Mouse (Mus musculus): ENCODE measurements around the gene Zfx.

Gene Zfx

DNA sequence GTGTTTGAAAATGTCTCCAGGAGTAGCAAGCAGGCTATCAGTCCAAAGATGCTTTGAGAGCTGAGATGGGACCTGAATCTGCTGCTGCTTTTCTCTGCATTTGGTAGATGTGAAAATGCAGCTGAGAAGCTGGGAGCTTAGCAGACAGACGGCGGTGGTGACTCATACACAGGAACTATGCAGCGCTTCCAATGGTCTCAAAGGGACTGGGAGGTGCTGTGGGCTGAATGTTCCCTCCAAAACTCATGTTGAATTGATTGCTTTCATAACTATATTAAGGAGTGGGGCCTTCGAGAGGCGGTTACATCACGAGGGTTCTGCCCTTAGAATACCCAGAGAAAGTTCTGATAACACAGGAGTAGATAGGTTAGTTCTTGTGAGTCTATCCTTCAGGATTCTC lies 62.3 kb downstream of the Zfx start:
- in situ Hi-C loops (cut with MboI, MseI): no loop called here

- in situ Hi-C loops (cut with MboI, MseI): no loop called here
These were observed 62.8 kb downstream of the Zfx start for GRCm38 (mm10) chrX:94060751-94061150.

DNA sequence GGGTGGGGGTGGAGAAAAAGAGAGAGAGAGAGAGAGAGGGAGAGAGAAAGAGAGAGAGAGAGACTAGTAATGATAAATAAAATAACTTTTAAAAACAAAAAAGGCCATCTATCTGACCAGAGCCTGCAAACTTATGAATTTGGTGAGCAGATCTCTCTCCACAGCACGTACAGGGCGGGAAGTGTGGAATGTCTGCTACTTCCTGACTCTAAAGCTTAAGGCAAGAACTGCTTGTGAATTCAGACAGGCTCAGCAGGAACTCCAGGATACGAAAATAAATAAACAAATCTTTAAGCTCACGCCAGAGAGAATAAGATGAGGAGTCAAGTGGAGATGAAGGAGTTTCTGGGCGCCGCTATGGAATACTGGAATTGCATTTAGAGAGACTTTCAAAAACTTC lies 64.8 kb downstream of the Zfx start:
- in situ Hi-C loops (cut with MboI, MseI): no loop called here

- in situ Hi-C loops (cut with MboI, MseI): no loop called here
These were observed 74.5 kb downstream of the Zfx start for GRCm38 (mm10) chrX:94049048-94049447.

GRCm38 (mm10) chrX:94048048-94048447 lies 75.5 kb downstream of the Zfx start:
- in situ Hi-C loops (cut with MboI, MseI): no loop called here

DNA sequence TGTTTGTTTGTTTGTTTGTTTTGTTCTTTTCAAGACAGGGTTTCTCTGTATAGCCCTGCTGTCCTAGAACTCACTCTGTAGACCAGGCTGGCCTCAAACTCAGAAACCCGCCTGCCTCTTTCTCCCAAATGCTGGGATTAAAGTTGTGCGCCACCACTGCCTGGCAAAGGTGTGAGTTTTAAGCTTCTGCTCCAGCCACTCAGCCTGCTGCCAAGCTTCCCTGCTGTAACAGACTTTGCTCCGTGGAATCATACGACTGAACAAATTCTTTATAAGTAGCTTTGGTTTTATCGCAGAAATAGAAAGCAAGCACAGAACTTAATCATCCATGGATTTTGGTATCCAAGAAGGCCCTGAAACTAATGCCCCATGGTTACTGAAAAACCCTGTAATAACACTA lies 76.1 kb downstream of the Zfx start:
- in situ Hi-C loops (cut with MboI, MseI): no loop called here

GRCm38 (mm10) chrX:94032937-94033336 lies 90.6 kb downstream of the Zfx start:
- in situ Hi-C loops (cut with MboI, MseI): no loop called here

GRCm38 (mm10) chrX:94030081-94030480 lies 93.4 kb downstream of the Zfx start:
- in situ Hi-C loops (cut with MboI, MseI): no loop called here

All from regulatory T cell (primary cell).